Mouse (Mus musculus): ENCODE data around the gene Qsox2. TPM values are rescaled to one million over a fixed set of nuclear protein-coding genes. Genes with fewer than 3 reads are reported as not detected.

Gene Qsox2
- polyA plus RNA-seq, 1 experiment from 2014 or later = 8.8 TPM

DNA sequence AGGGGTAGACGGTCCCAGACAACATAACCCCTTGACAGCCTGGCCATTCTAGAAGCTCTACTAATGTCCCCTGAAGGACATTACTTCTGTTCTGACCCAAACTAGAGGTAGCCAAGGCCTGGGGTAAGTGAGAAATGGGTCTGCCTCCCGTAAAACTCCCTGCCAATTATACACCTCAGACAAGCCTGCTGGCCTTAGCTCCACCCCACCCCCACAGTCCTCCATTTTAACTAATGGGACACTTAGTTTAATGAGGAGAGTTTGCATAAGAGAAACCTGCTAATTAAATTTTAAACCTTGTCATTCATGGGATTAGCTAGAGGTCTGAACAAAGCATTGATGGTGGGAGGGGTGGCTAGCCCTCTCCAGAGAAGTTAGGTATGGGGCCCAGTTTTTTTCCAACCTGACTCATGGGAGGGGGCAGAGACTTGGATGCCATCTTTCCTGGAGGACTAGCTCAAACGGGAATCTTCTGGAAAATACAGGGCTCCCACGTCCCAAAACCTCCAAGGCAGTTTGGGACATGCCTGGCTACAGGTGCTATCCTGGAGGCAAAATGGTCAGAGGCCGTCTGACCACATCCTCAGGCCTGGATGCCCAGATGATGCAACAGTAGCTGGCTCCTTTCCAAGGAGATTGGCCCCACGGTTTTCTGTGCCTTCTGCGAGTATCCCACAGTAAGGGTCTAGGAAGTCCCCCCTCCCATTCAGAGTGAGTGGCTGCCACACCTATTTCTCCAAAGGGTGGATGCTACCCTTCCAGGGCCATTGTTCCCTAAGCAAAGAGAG is 42.6 kb downstream of the Qsox2 start:
- H3K36me3 ChIP-seq = no peaks in the 10 kb centered on the region
- peaks cover 91% of the 10 kb centered on the region for H3K27me3 ChIP-seq
- no peak for ATAC-seq (replicated peaks; ENCODE audit: insufficient number of reproducible peaks, insufficient read depth, low FRiP score, low read depth)
- peaks cover 9% of the 10 kb centered on the region for H3K4me1 ChIP-seq (replicated peaks)
- no peak overlapping the region for H3K9ac ChIP-seq
- H3K27ac ChIP-seq = no peak overlapping the region
- H3K9me3 ChIP-seq (replicated peaks) = no peaks in the 10 kb centered on the region
- no peak overlapping the region for H3K4me2 ChIP-seq
- no peak overlapping the region for H3K4me3 ChIP-seq
- 38% methylated on average over 7 of the region's 7 CpGs for WGBS

- Histone ChIP-seq H3K27me3 (peaks cover 69% of the 10 kb centered on the region), H3K27ac (no peak overlapping the region), H3K36me3 (no peaks in the 10 kb centered on the region), H3K9me3 (replicated peaks) (no peaks in the 10 kb centered on the region), H3K9ac (no peak overlapping the region), H3K4me2 (no peak overlapping the region), H3K4me1 (replicated peaks) (peaks cover 5% of the 10 kb centered on the region), H3K4me3 (no peak overlapping the region)
- no peak for ATAC-seq (replicated peaks; ENCODE audit: insufficient number of reproducible peaks, insufficient read depth, low FRiP score, low read depth)
- 60% methylated on average over 5 of the region's 5 CpGs for WGBS
Observed at GRCm38 (mm10) chr2:26188517-26188916, 48.8 kb downstream of the Qsox2 start.

GRCm38 (mm10) chr2:26184352-26184751 is 53.0 kb downstream of the Qsox2 start:
- 52% methylated on average over 3 of the region's 3 CpGs for WGBS
- Histone ChIP-seq H3K27ac (no peak overlapping the region), H3K9me3 (replicated peaks) (no peaks in the 10 kb centered on the region), H3K9ac (no peak overlapping the region), H3K36me3 (no peaks in the 10 kb centered on the region), H3K4me2 (no peak overlapping the region), H3K4me3 (no peak overlapping the region), H3K4me1 (replicated peaks) (peaks cover 5% of the 10 kb centered on the region), H3K27me3 (peaks cover 46% of the 10 kb centered on the region)
- ATAC-seq (replicated peaks; ENCODE audit: insufficient number of reproducible peaks, insufficient read depth, low FRiP score, low read depth) = no peak

- H3K9ac ChIP-seq = no peak overlapping the region
- no peak overlapping the region for H3K27ac ChIP-seq
- no peaks in the 10 kb centered on the region for H3K4me1 ChIP-seq (replicated peaks)
- H3K27me3 ChIP-seq = peaks cover 39% of the 10 kb centered on the region
- H3K9me3 ChIP-seq (replicated peaks) = no peaks in the 10 kb centered on the region
- 13% methylated on average over 6 of the region's 6 CpGs for WGBS
- no peak overlapping the region for H3K4me3 ChIP-seq
- ATAC-seq (replicated peaks; ENCODE audit: insufficient number of reproducible peaks, insufficient read depth, low FRiP score, low read depth) = no peak
- H3K4me2 ChIP-seq = no peak overlapping the region
- H3K36me3 ChIP-seq = no peaks in the 10 kb centered on the region
Observed at GRCm38 (mm10) chr2:26182646-26183045, 54.7 kb downstream of the Qsox2 start.

DNA sequence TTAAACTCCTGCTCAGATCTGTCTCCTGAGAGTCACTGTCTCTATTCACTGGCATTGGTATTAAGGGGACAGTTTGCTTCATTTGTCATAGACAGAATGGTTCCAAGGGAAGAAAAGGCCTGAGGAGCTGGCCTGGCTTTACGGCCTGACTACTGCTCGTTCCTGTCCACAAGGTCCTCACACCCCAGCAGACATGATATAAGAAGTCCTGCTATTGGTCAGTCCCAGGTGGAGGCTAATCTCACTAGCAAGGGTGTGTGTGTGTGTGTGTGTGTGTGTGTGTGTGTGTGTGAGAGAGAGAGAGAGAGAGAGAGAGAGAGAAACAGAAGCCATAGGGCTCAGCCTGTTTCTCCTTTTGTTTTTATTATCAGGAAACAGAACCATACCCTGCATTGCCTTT is 60.1 kb downstream of the Qsox2 start:
- no peaks in the 10 kb centered on the region for H3K9me3 ChIP-seq (replicated peaks)
- H3K27ac ChIP-seq = no peak overlapping the region
- 0 out of 2 replicates have a peak, but pooled peaks cover 2% of the 10 kb centered on the region for H3K4me1 ChIP-seq (replicated peaks)
- no peak overlapping the region for H3K4me2 ChIP-seq
- no peak overlapping the region for H3K9ac ChIP-seq
- 38% methylated on average over 2 of the region's 2 CpGs for WGBS
- no peaks in the 10 kb centered on the region for H3K36me3 ChIP-seq
- H3K27me3 ChIP-seq = peaks cover 10% of the 10 kb centered on the region
- ATAC-seq (replicated peaks; ENCODE audit: insufficient number of reproducible peaks, insufficient read depth, low FRiP score, low read depth) = no peak
- no peak overlapping the region for H3K4me3 ChIP-seq

DNA sequence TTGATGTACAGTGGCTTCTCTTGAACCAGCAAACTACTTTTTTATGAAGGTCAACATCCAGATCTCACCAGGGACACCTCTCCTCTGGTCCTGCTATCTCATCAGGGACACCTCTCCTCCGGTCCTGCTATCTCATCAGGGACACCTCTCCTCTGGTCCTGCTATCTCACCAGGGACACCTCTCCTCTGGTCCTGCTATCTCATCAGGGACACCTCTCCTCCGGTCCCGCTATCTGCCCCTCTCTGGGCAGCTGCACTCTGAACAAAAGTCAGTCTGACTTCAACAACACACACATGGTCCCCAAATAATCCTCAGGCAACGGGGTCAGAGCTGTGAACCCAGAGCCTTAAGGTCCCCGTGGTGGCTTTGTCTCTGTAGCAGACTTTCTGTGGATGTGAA is 60.6 kb downstream of the Qsox2 start:
- 29% methylated on average over 5 of the region's 5 CpGs for WGBS
- H3K27ac ChIP-seq = no peak overlapping the region

DNA sequence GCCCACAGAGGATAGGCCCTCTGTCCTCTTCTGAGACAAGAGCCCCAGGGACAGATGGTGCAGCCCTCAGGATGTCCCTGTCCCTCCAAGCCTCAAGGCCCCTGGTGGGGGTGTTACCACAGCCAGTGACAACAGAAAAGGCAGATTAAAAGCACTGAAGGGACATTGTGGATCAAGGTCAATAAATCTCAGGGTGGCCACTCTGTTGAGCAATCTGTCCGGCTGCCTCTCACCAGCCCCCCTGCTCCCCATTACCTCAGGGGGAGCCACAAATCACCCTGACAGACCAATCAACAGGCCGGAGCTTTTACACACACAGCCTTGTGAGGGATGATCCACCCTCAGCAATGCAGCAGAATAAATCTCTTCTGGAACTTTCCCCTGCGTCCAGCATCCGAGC is 62.1 kb downstream of the Qsox2 start:
- Histone ChIP-seq H3K27me3 (peaks cover 12% of the 10 kb centered on the region), H3K27ac (no peak overlapping the region)
- WGBS = 47% methylated on average over 4 of the region's 4 CpGs

More for the DNA sequence above, 60.6 kb downstream of the Qsox2 start:
- H3K4me1 ChIP-seq (replicated peaks) = 0 out of 2 replicates have a peak, but pooled peaks cover 2% of the 10 kb centered on the region
- H3K36me3 ChIP-seq = no peaks in the 10 kb centered on the region
- H3K4me2 ChIP-seq = no peak overlapping the region
- H3K9me3 ChIP-seq (replicated peaks) = no peaks in the 10 kb centered on the region
- peaks cover 7% of the 10 kb centered on the region for H3K27me3 ChIP-seq
- H3K4me3 ChIP-seq = no peak overlapping the region
- no peak for ATAC-seq (replicated peaks; ENCODE audit: insufficient number of reproducible peaks, insufficient read depth, low FRiP score, low read depth)
- no peak overlapping the region for H3K9ac ChIP-seq

DNA sequence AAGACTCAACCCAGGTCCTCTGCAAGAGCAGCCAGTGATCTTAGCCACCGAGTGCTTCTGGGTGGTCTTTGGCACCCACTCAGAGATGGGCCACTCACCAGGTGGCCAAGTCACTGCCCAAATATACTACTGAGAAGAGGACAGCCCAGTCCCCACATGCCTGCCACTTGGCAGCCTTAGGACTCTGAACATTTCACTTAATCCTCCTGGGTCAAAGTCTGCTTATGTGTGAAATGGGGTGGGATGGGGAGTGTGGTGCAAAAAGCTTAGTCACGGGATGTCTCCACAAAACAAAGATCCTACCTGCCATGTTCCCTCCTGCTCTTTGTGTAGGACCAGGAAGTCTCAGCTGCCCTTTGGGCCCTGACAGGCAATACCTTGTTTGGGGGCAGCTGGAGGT is 65.2 kb downstream of the Qsox2 start:
- peaks cover 12% of the 10 kb centered on the region for H3K27me3 ChIP-seq
- no peaks in the 10 kb centered on the region for H3K36me3 ChIP-seq
- H3K9me3 ChIP-seq (replicated peaks) = no peaks in the 10 kb centered on the region
- no peak overlapping the region for H3K4me3 ChIP-seq
- H3K4me2 ChIP-seq = no peak overlapping the region
- H3K9ac ChIP-seq = no peak overlapping the region
- no peak for ATAC-seq (replicated peaks; ENCODE audit: insufficient number of reproducible peaks, insufficient read depth, low FRiP score, low read depth)
- H3K4me1 ChIP-seq (replicated peaks) = peaks cover 6% of the 10 kb centered on the region; the same call in 1 of the 2 replicates
- WGBS = 68% methylated on average over 2 of the region's 2 CpGs
- no peak overlapping the region for H3K27ac ChIP-seq

More for the DNA sequence above, 62.1 kb downstream of the Qsox2 start:
- no peak for ATAC-seq (replicated peaks; ENCODE audit: insufficient number of reproducible peaks, insufficient read depth, low FRiP score, low read depth)
- no peaks in the 10 kb centered on the region for H3K36me3 ChIP-seq
- no peak overlapping the region for H3K4me3 ChIP-seq
- no peak overlapping the region for H3K4me2 ChIP-seq
- H3K9me3 ChIP-seq (replicated peaks) = no peaks in the 10 kb centered on the region
- no peak overlapping the region for H3K9ac ChIP-seq
- 0 out of 2 replicates have a peak, but pooled peaks cover 2% of the 10 kb centered on the region for H3K4me1 ChIP-seq (replicated peaks)

- H3K9me3 ChIP-seq (replicated peaks) = no peaks in the 10 kb centered on the region
- H3K4me3 ChIP-seq = no peak overlapping the region
- H3K4me1 ChIP-seq (replicated peaks) = peaks cover 4% of the 10 kb centered on the region; the same call in 1 of the 2 replicates
- peaks cover 6% of the 10 kb centered on the region; the same call in 1 of the 2 replicates for H3K27me3 ChIP-seq
- H3K9ac ChIP-seq = no peak overlapping the region
- H3K36me3 ChIP-seq = no peaks in the 10 kb centered on the region
- no peak for ATAC-seq (replicated peaks; ENCODE audit: insufficient number of reproducible peaks, insufficient read depth, low FRiP score, low read depth)
- no peak overlapping the region for H3K4me2 ChIP-seq
- 57% methylated on average over 2 of the region's 2 CpGs for WGBS
- no peak overlapping the region for H3K27ac ChIP-seq
Observed at GRCm38 (mm10) chr2:26170376-26170775, 66.9 kb downstream of the Qsox2 start.

GRCm38 (mm10) chr2:26168843-26169579 is 68.3 kb downstream of the Qsox2 start:
- Histone ChIP-seq H3K36me3 (no peaks in the 10 kb centered on the region), H3K4me1 (replicated peaks) (peaks cover 4% of the 10 kb centered on the region; the same call in 1 of the 2 replicates), H3K27me3 (peaks cover 6% of the 10 kb centered on the region; the same call in 1 of the 2 replicates), H3K4me3 (no peak overlapping the region), H3K9me3 (replicated peaks) (no peaks in the 10 kb centered on the region), H3K4me2 (no peak overlapping the region), H3K27ac (no peak overlapping the region), H3K9ac (no peak overlapping the region)
- WGBS = 28% methylated on average over 11 of the region's 11 CpGs
- no peak for ATAC-seq (replicated peaks; ENCODE audit: insufficient number of reproducible peaks, insufficient read depth, low FRiP score, low read depth)

DNA sequence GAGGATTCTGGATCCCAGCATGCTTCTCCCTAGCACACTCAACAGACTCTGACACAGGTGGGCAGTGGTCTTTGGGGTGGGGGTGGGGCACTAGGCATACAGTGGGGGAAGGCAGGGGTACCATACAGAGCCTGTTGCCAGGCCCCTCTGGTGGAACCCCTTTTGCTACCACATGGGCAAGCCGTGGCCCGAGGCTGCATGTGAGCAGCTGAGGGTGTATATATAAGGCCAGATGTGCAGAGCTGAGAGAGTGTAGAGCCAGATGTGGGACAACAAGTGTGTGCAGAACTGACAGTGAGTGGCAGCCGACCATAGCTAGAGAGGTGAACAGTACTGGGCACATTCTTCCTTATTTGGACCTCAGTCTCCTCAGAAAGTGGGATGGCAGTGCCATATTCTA is 70.4 kb downstream of the Qsox2 start:
- Histone ChIP-seq H3K9ac (no peak overlapping the region), H3K9me3 (replicated peaks) (no peaks in the 10 kb centered on the region), H3K4me1 (replicated peaks) (peaks cover 4% of the 10 kb centered on the region; the same call in 1 of the 2 replicates), H3K4me3 (no peak overlapping the region), H3K4me2 (no peak overlapping the region), H3K36me3 (no peaks in the 10 kb centered on the region), H3K27me3 (peaks cover 6% of the 10 kb centered on the region; the same call in 1 of the 2 replicates), H3K27ac (no peak overlapping the region)
- no peak for ATAC-seq (replicated peaks; ENCODE audit: insufficient number of reproducible peaks, insufficient read depth, low FRiP score, low read depth)
- 80% methylated on average over 3 of the region's 3 CpGs for WGBS
